Mouse (Mus musculus) ES-E14 (cell line): ENCODE results near the gene Nudc.

Experiments used
- MAFK ChIP-seq: IDR thresholded peaks from 2 replicates; pipeline ENCODE4 v1.6.1; 2014; ENCODE audit warnings: mild to moderate bottlenecking, low read depth, low read length, inconsistent platforms; ENCODE audit not compliant: insufficient read depth
- ZNF384 ChIP-seq: IDR thresholded peaks from 2 replicates; pipeline ENCODE4 v1.6.1; 2012; ENCODE audit warnings: low read depth, low read length, inconsistent platforms

DNA sequence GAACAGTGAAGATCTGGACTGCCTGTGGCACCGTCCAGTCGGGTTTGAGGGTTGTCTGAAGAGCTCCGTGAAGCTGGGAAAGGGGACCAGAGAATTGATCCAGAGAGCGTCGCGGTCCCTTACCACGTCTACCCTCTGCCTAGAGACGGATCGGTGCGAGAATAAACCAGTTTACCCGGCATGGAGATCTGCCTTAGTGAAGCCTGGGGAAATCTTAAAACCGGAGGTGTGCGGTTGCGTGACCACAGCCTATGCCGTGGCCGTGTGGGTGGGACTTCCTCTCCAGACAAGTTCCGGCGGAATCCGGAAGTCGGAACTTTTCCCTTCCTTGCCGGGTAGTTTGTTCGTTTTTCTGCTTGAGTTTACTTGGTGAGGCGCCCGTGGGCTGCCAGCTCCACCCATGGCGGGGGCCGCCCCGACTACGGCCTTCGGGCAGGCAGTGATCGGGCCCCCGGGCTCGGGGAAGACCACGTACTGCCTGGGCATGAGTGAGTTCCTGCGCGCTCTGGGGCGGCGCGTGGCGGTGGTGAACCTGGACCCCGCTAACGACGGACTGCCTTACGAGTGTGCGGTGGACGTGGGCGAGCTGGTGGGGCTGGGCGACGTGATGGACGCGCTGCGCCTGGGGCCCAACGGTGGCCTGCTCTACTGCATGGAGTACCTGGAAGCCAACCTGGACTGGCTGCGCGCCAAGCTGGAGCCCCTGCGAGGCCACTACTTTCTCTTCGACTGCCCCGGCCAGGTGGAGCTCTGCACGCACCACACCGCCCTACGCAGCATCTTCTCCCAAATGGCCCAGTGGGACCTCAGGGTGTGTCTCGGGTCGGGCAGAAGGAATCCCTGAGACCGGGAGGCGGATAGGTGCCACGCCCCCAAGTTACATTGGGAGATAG is 38.5 kb upstream of the Nudc start, which contains the start of gene Gpn2:
- TF ChIP-seq MAFK (no peak), ZNF384 (no peak)
